Mouse (Mus musculus) cerebellum, adult 11-12 months (tissue): ENCODE measurements around the gene Uqcc2.
A peak's percentile ranks its signal among the peaks of the same experiment; 100 is the strongest.

Source experiments
- DNase-seq: peaks from one replicate; pipeline ENCODE4 v3.0.0; 2022

Gene Uqcc2

GRCm38 (mm10) chr17:27122701-27123100 is 11.0 kb downstream of the Uqcc2 start:
- peak; percentile 57 for DNase-seq

GRCm38 (mm10) chr17:27121781-27122180 is 11.9 kb downstream of the Uqcc2 start:
- DNase-seq, result peak; percentile 59

GRCm38 (mm10) chr17:27121266-27121665 is 12.4 kb downstream of the Uqcc2 start:
- DNase-seq, result peak; percentile 78

GRCm38 (mm10) chr17:27120561-27121024 is 13.1 kb downstream of the Uqcc2 start:
- peak; percentile 97 for DNase-seq

GRCm38 (mm10) chr17:27119954-27120353 is 13.8 kb downstream of the Uqcc2 start:
- DNase-seq, result no peak

GRCm38 (mm10) chr17:27119540-27119895 is 14.2 kb downstream of the Uqcc2 start:
- peak; percentile 68 for DNase-seq

- DNase-seq, result peak; percentile 42
Measured at GRCm38 (mm10) chr17:27118676-27119539, 14.8 kb downstream of the Uqcc2 start.

GRCm38 (mm10) chr17:27110072-27110471 is 23.6 kb downstream of the Uqcc2 start:
- no peak for DNase-seq

- DNase-seq, result no peak
Measured at GRCm38 (mm10) chr17:27107936-27108335, 25.8 kb downstream of the Uqcc2 start.

GRCm38 (mm10) chr17:27106745-27107144 is 27.0 kb downstream of the Uqcc2 start:
- no peak for DNase-seq

GRCm38 (mm10) chr17:27105698-27106470 is 27.8 kb downstream of the Uqcc2 start:
- no peak for DNase-seq

- no peak for DNase-seq
Measured at GRCm38 (mm10) chr17:27101675-27102074, 32.0 kb downstream of the Uqcc2 start.

GRCm38 (mm10) chr17:27095690-27096089 is 38.0 kb downstream of the Uqcc2 start:
- DNase-seq, result peak; percentile 44

GRCm38 (mm10) chr17:27090068-27090467 is 43.6 kb downstream of the Uqcc2 start:
- no peak for DNase-seq

- no peak for DNase-seq
Measured at GRCm38 (mm10) chr17:27087426-27087825, 46.3 kb downstream of the Uqcc2 start.

GRCm38 (mm10) chr17:27085676-27086075 is 48.0 kb downstream of the Uqcc2 start:
- DNase-seq, result no peak

GRCm38 (mm10) chr17:27083601-27084000 is 50.1 kb downstream of the Uqcc2 start:
- DNase-seq, result no peak

- no peak for DNase-seq
Measured at GRCm38 (mm10) chr17:27082796-27083195, 50.9 kb downstream of the Uqcc2 start.

GRCm38 (mm10) chr17:27081868-27082267 is 51.8 kb downstream of the Uqcc2 start:
- DNase-seq, result no peak

GRCm38 (mm10) chr17:27078499-27078898 is 55.2 kb downstream of the Uqcc2 start:
- DNase-seq, result no peak

- no peak for DNase-seq
Measured at GRCm38 (mm10) chr17:27077920-27078319, 55.8 kb downstream of the Uqcc2 start.

- no peak for DNase-seq
Measured at GRCm38 (mm10) chr17:27077133-27077532, 56.6 kb downstream of the Uqcc2 start.

- no peak for DNase-seq
Measured at GRCm38 (mm10) chr17:27074849-27075745, 58.6 kb downstream of the Uqcc2 start.
